Mouse (Mus musculus) heart, adult 9 months (tissue): Measurements from ENCODE around the gene Prr19.

Experiments
- DNase-seq, 2 experiments: peaks; one replicate each; pipeline ENCODE4 v3.0.0; 2022; ENCODE audit warnings: low spot score in 2 of 2

Gene Prr19

DNA sequence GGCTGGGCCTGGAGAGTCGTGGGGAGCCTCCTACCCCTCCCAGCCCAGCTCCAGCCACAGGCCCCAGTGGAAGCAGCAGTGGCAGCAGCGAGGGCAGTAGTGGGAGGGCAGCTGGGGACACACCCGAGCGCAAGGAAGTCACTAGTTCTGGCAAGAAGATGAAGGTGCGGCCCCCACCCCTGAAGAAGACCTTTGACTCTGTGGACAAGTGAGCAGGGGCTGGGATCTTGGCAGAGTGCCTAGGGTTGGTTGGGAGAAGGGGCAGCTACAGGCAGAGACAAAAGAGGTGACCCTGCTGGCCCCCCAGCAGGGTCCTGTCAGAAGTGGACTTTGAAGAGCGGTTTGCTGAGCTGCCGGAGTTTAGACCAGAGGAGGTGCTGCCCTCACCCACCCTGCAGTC lies 9.1 kb upstream of the Prr19 start:
- no peak for DNase-seq

DNA sequence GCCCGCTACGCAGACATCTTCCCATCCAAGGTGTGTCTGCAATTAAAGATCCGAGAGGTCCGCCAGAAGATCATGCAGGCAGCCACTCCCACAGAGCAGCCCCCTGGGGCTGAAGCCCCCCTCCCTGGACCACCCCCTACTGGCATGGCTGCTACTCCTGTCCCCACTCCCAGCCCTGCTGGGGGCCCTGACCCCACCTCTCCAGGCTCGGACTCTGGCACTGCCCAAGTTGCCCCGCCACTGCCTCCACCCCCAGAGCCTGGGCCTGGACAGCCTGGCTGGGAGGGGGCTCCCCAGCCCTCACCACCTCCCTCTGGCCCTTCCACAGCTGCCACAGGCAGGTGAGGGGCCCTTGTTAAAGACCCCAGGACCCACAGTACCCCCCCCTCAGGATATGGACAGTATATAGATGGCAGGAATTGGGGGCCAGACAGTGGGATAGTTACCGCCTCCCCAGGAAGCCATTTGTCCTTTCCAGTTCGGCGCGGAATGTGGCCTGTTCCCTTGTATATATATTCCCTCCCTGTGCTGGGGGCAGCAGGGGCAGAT lies 7.9 kb upstream of the Prr19 start:
- no peak for DNase-seq

DNA sequence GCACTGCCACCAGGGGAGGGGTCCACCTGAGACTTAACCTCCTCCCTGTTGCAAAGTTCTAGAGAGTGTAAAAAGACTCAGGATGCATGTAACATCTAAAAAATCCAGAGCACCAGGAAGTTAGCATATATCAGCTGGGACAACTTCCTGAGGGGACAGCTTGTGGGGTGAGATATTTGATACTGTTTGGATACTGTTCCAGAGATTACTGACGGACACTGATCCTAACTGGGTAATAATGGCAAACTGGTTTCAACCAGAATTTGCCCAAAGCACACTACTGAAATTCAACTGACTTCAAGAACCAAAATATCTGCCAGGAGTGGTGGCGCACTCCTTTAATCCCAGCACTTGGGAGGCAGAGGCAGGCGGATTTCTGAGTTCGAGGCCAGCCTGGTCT lies 6.7 kb upstream of the Prr19 start:
- no peak for DNase-seq

DNA sequence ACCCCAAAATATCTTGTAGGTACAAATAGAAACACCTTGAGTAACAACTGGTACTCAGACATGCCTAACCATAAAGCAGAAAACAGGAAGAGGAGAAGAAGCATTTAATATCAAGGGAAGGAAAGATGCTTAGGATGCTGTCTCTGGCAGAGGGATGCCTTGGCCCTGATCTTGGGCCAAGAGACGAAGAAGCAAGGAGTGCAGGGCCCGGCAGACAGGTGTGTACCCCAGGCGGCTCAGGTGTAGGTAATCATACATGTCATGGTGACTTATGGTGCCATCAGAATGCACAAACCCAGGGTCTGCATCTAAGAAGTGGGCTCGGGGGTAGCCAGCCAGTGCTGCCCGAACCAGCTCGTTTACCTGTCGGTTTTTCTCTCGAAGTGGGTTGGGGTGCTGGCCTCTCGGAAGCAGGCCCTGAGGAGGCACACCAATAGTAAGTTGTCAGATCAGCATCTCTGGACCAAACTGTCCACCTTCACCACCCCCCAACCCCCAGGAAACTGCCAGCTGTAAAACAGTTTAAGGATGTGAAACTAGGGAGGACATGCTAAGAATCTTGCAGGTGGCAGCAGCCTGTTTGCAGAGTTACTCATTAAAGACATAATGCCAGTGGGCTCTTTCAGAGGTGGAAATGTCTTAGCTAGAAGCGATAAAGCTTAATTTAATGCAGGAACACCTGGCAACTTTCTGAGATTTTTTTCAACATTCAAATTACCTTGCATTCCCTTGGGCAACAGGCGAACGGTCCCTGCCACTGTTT lies 6.1 kb upstream of the Prr19 start:
- no peak for DNase-seq

DNA sequence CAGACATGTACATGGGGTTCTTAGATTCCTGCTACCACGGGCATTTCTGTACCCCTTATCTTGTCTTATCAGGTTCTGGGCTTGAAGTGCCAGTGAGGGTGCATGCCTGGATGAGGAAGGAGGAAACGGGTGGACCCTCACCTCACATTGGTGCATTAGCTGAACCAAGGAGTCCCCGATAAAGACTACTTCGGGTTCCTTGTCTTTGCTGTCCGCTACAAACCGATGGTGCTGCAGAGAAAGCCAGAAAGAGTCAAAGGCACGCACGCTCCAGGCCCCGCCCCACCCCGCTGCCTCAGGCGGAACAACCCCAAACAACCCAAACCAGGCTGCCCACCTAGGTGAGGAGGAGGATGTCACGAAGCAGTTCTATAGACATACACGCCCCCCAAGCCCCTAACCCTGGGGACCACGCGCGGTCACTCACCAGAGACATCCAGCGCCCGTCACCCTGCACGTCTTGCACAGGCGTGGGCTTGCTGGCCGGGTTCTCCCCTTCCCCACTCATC lies 4.2 kb upstream of the Prr19 start:
- DNase-seq = no peak

DNA sequence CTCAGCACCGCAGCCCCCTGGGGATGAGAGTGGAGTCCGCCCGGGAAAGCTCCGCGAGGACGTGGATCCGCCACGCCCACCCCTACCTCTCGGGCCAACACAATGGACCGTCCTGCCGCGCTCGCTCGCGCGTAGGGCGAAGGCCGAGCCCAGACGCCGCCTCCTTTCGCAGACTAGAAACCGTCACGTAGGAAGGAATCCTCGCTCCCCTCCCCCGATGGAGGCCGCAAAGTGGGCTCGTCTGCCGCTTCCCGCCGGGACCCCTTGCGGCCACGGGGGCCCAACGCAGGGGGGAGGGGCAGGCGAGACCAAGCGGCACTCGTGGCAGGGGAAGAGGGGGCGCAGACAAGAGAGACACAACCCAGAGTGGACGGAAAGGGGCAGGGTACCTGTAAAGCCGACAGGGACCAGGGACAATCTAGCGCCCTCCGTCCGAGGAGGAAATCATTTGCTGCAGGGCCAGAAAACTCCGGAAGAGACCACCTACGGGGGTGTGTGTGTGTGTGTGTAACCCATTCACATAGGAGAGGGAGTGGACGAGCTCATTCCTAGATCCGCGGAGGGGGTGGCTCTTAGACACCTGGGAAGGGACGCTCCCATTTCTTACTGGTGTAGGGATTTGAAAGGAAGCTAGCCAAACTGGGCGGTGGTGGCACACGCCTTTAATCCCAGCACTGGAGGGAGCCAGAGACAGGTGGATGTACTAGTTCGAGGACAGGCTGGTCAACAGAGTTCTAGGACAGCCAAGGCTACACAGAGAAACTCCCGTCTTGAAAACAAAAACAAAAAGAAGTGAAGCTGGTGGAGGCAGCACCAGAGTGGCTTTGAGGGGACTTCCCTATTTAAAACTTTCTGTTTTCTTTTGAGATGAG lies 3.5 kb upstream of the Prr19 start, which contains the start of gene Pafah1b3:
Gene Pafah1b3, minus strand, starts transcription at position 533 of the 872 bp plus-strand sequence.
- peak; percentile 70 to 74 for DNase-seq

DNA sequence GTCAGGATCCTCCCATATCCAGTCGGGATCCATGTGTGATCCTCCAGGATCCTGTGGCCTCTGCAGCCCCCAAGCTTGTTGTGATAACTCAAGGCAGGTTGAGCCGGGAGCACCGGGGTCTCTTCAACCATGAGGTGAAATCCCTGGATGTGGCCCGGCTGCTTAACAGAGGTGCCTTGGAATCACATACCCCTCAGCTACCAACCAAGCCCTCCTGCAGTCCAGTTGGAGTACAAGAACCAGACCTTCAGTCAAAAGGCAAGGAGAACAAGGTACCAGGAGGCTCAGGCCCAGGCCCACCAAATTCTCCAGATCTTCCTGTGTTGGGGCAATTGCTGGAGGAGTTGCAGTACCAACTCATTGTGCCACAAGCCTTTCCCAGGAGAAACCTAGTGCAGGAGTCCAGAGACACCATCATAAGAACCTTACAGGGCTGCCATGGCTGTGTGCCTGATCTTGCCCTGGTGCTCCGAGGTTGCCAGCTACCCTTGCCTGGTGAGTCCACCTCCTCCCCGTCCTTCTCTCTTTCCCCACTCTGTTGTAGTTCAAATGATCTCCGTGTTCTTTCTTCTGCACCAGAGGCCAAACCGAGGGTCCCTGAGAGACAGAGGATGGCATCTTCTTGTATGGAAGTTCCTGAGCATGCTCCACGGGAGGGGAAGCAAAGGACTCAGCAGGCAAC lies 1.9 kb downstream of the Prr19 start:
- no peak for DNase-seq

DNA sequence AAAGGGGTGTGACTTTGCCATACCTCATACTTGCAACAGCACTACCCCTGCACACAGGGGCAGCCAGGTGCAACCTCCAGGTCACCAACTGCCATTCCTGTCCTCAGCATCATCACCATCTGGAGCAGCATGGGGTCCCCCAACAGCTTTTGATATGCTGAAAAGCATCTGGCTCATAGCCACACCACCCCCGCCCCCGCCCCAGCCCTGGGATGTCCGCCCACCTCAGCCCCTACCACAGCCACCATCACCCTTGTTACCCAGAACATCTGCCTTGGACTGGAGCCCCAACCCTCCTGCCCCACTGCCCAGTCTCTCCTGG lies 2.4 kb downstream of the Prr19 start:
- no peak for DNase-seq

DNA sequence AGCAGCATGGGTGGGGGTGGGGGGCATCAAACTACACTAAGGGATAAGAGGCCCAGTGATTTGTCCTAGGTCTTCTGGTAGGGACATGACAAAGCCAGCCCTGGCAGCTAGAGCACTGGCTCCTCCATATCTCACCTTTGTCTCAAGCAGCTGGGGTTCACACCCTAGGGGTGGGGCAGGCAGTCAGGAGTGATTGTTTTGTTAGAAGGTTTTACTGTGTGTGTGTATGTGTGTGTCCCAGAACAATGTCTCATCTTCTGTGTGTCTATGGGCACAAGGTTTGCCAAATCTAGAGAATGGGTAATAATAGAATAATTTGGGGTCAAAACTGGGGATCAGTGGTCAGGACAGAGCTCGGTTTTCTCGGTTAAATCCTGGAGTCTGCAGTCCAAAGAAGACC lies 4.3 kb downstream of the Prr19 start:
- no peak for DNase-seq

DNA sequence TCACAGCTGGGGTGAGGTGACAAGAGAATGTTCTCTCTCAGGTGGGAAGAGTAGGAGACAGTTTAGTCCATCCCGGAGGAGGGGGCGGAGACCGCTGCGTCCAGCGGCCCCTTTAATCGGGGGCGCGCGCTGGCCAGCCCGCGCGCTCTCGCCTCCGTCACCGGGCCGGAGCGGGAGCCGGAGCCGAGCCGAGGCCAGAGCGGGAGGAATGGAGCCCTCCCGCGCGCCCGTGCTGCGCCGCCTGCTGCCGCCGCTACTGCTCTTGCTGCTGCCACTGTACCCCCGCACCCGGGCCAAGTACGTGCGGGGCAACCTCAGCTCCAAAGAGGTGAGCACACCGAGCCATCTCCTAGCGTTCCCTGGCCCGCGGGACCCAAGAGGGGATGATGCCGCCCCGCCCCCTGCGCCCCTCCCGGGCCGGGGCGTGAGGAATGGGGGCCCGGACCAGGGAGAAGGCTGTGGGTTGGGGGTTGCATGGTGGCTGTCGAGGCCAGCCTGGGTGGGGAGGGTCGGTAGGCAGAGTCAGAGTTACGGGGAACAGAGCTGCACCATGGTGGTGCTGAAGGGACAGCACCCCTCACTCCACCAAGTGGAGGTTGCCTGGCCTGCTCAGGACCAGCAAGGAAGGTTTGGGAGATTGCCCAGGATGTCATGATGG lies 4.9 kb downstream of the Prr19 start, which contains the start of gene Tmem145:
Gene Tmem145, plus strand, starts transcription at position 151 of the 658 bp plus-strand sequence.
- DNase-seq = no peak

DNA sequence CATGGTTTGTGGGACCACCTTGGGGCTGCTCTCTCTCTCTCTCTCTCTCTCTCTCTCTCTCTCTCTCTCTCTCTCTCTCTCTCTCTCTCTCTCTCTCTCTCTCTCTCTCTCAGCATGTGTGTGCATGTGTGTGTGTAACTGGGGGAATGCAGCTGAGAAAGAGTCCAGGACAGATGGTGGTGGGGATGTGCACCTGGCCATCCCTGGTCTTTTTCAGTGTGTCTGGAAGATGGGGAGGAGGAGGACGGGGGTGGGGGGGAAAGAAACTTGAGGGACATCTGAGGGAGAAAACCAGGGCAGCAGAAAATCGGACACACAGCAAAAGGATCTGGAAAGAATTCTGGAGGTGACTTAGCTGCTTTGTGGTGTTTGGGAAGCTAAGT lies 5.4 kb downstream of the Prr19 start:
- DNase-seq = no peak

DNA sequence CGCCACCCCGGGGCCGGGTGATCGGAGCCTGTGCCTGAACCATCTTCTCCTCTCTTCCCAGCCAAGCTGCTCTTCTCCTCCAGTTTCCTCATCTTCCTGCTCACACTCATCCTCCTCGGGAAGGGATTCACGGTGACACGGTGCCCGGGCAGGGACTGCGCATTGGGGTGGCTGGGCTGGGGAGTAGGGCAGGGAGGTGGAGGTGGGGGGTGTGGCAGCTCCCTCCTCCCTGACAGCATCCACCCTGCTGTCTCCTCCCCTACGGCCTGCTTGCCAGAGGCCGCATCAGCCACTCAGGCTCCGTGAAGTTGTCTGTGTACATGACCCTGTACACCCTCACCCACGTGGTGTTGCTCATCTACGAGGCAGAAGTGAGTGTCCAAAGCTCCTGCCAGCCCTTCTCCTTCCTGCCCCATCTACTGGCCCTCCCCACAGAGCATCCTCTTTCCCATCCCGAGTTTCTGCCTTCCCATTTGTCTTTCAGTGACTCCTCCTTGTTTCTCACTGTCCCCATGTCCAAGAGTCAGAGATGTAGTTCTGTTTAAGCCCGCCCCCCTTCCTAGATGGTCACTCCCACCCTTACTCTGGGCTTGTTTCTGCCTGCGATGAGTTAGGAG lies 7.6 kb downstream of the Prr19 start:
- no peak for DNase-seq

DNA sequence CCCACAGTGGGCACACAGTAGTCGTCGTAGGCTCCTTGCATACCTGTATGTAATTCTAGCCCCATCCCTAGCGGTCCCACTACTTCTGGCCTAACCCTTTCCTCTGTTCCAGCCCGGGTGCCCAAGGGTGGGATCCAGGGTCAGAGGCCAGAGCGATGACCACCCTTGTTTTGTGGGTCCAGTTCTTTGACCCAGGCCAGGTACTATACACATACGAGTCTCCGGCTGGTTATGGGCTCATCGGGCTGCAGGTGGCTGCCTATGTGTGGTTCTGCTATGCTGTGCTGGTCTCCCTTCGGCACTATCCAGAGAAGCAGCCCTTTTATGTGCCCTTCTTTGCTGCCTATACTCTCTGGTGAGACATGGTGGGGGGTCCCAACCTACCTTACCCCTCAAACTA lies 8.2 kb downstream of the Prr19 start:
- no peak for DNase-seq

DNA sequence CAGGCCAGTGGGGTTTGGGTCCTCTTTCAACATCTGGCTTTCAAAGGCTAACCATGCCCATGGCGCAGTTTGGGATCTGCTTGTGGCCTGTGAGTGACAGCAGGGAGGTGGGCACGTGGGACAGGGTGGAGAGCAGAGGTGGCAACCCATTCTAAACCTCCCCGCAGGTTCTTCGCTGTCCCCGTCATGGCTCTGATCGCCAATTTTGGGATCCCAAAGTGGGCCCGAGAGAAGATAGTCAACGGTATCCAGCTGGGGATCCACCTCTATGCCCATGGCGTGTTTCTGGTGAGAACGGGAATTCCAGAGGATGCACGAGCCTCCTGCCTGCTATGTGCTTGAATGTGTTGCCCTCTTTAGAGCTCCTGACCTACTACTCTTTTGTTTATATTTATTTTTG lies 10.0 kb downstream of the Prr19 start:
- no peak for DNase-seq

DNA sequence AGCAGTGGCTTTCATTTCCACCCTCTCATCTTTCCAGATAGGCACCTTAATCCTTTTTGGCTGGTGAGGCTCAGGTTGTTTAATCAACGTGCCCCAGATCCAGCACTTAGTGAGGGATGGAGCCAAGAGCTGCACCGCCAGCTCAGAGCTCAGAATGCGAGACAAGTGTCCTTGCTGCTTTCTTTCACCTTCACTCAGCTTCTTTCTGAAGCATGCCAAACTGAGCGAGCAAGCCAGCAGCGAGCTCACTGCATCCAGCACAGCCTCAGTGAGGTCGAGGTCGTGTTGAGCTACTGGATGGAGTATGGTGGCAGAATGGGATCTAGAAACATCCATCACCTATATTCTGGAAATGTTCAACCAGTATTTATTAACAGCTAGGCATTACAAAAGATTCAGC lies 12.1 kb downstream of the Prr19 start:
- DNase-seq = no peak

DNA sequence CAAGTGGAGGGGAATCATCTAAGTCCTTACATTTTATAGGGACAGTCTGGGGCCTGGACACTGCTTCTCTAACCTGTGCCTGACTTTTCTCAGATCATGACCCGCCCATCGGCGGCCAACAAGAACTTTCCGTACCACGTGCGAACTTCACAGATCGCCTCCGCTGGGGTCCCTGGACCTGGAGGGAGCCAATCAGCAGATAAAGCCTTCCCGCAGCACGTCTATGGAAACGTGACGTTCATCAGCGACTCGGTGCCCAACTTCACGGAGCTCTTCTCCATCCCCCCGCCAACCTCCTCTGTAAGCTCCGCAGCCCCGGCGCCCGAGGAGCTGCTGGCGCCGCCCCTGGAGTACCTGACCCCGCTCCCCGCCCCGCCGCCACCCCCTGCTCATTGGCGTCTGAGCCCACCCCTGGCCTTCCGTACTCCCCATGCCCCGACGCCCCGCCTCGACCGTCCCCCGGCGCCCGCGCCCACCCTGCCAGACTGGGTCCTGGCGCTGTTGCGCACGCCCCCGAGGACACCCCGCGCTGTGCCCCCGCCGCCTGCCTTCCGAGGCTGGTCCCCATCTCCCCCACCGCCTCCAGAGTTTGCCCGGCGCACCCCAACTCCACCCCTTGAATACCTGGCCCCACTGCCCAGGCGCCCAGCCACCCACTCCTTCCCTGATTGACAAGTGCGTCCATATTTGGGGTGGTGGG lies 13.5 kb downstream of the Prr19 start:
- no peak for DNase-seq

DNA sequence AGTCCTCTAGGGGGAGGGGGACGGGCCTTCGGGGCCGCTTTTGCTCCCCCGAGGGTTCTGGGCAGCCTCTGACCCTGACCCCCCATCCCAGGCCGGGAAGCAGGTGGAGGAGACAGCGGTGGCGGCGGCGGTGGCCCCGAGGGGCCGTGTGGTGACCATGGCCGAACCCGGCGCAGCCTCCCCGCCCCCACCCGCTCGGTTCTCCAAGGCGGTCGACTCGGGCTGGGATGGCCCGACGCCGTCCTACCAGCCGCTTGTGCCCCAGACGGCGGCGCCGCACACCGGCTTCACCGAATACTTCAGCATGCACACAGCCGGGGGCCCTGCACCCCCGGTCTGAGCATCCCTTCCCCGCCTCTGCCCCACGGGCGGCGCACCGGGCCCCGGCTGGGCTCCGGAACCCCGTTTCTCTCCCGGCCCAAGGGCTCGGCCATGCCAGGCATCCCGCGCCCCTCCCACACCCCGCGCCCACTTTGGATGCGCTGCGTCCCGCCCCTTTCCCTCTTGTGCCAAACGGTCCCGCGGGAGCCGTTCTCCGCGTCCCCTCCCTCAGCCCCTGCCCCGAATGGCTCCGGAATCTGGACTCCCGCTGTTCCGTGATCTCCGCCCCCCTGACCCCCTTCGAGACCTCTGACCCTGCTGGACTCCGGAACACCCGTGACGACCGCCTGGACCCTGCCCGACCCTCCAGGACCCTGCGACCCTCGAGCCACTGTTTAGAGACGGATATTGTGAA lies 14.3 kb downstream of the Prr19 start:
- DNase-seq = peak in 1 of 2 experiments; percentile 25

DNA sequence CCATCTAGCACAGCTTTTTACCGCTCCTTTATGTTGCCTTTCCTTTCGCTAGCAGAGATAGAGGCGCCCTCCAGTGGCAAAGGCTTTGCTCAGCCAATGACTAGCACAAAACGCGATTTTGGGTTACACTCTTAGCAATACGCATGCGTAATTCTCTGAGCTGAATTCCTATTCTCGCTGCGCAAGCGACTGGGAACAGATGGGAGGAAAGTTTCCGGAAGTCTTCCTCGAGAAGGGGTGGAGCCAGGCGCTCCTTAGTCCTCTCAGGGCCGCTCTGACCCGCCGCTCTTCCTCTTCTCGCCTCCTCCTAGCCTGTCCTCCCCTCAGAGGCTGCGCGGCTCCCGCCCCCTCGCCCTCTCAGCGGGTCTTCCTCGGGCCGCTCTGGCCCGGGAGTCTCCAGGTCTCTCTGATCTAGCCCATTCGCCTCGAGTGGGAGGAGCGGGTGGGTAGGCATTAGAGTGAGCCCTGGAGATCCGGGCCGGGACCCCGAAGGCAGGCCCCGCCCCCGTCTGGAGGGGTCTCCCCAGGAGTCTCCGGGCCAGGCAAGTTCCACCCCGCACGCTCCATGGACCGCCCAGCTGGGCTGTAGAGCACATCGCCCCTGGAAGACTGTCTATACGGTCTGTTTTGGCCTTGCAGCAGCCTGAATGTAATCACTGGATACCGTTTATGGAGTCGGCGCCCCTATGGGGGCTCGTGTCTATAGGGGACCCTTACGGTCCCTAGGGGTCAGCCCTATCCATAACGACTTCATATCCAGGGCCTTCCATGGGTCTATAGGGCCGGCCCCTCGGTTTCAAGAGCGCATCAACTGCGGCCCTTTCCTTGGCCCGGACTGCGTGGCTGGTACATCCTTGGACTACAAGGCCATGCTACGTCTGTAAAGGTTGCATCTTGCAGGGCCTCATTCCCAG lies 15.6 kb downstream of the Prr19 start, which contains the start of gene Megf8:
Gene Megf8, plus strand, starts transcription at position 633 of the 914 bp plus-strand sequence.
- DNase-seq = peak; percentile 97
